ENCODE assay signal across 8 mouse cellular contexts in the genomic region with DNA sequence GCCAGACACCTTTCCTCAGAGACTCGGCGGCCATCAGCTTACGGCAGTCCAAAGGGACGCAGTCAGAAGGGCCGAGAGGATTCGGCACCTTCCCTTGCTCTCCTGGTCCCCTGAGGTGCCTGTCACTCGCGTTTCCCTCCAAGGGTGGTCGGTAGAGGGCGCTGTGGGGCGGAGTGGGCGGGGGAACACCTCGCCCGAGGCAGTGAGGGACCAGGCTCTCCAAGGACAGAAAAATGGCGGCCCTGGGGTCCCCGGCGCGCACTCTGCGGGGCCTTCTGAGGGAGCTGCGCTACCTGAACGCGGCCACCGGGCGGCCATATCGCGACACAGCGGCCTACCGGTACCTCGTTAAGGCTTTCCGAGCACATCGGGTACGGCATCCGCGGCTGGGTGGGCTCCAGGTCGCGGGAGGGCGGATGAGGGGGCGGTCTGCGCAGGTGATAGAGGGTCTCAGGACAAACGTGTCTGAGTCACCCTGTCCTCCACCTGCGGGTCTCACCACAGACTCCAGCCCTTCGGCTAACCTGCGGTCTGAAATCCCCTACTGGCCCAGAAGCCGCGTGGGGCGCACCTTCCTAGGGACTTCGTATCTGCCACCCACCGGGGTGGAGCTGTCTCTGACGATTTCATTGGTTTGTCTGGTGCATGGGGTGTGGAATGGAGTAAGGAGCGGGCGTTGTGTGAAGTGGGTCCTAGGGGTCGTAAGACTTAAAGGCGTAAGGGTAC. TPM values are rescaled to one million over a fixed set of nuclear protein-coding genes. Genes with fewer than 3 reads are reported as not detected.
DNase-seq lines count a peak whose midpoint lies in the region; ATAC-seq lines count a peak whose summit lies in the region.

No protein-coding gene starts in this region.

- peak; percentile 100 for DNase-seq in adrenal gland, postnatal 14 days
- peak; percentile 99 for DNase-seq in embryonic facial prominence, embryonic 10.5 days (ENCODE audit: low spot score)
- peak; percentile 94 for DNase-seq in kidney, adult 11 months
- peak; percentile 99 for DNase-seq in left cerebral cortex, postnatal 4 days
- peak; percentile 100 for DNase-seq in midbrain, embryonic 11.5 days (ENCODE audit: low spot score, missing footprints)
- DNase-seq in right cerebral cortex, postnatal 4 days = peak; percentile 100
- DNase-seq in yolk sac, embryonic 10.5 days (ENCODE audit: low spot score) = peak; percentile 97

- ATAC-seq in granulocyte monocyte progenitor cell, adult 5-6 weeks (replicated peaks; ENCODE audit: poor library complexity, severe bottlenecking) = peak; percentile 59
- ATAC-seq in midbrain, embryonic 11.5 days (ENCODE audit: low FRiP score) = peak; percentile 75

- peak overlapping the region; percentile 97 for H3K27ac ChIP-seq in embryonic facial prominence, embryonic 10.5 days (replicated peaks)
- peak overlapping the region; percentile 71 for H3K27ac ChIP-seq in midbrain, embryonic 11.5 days (ENCODE audit: low read depth, low read length)

- H3K4me3 ChIP-seq in embryonic facial prominence, embryonic 10.5 days = peak overlapping the region; percentile 90
- H3K4me3 ChIP-seq in midbrain, embryonic 11.5 days (ENCODE audit: low read depth, low read length) = peak overlapping the region; percentile 76

- WGBS in embryonic facial prominence, embryonic 10.5 days = under 1% methylated on average over 53 of the region's 53 CpGs
- WGBS in midbrain, embryonic 11.5 days = under 1% methylated on average over 52 of the region's 53 CpGs

- H3K27me3 ChIP-seq in embryonic facial prominence, embryonic 10.5 days (replicated peaks; ENCODE audit: low read depth, poor library complexity, severe bottlenecking) = no peaks in the 10 kb centered on the region
- no peaks in the 10 kb centered on the region for H3K27me3 ChIP-seq in midbrain, embryonic 11.5 days (ENCODE audit: control insufficient read depth, insufficient read depth, low read length)

- H3K9me3 ChIP-seq in embryonic facial prominence, embryonic 10.5 days = no peaks in the 10 kb centered on the region
- no peaks in the 10 kb centered on the region for H3K9me3 ChIP-seq in midbrain, embryonic 11.5 days (ENCODE audit: control insufficient read depth, low read length)

- intact Hi-C loops in left cerebral cortex, postnatal 4 days (cut with DNase I) = loop anchor here (2.0 kb wide), 1 partner anchor 16 kb away; the partner anchor contains the start of gene Luc7l2

- H3K36me3 ChIP-seq in embryonic facial prominence, embryonic 10.5 days (replicated peaks) = peaks cover 9% of the 10 kb centered on the region
- no peaks in the 10 kb centered on the region for H3K36me3 ChIP-seq in midbrain, embryonic 11.5 days (ENCODE audit: control insufficient read depth, insufficient read depth, low read length)

- peak overlapping the region; percentile 56 for H3K4me2 ChIP-seq in midbrain, embryonic 11.5 days

- H3K9ac ChIP-seq in midbrain, embryonic 11.5 days (ENCODE audit: low read length) = peak overlapping the region; percentile 88

- H3K4me1 ChIP-seq in embryonic facial prominence, embryonic 10.5 days = peaks cover 23% of the 10 kb centered on the region
- H3K4me1 ChIP-seq in midbrain, embryonic 11.5 days (ENCODE audit: control insufficient read depth, insufficient read depth, low read length) = peaks cover 5% of the 10 kb centered on the region; the same call in 1 of the 2 replicates

RNA-seq across cellular contexts. Expression of gene Fmc1, which starts 1.5 kb away (rescaled TPM):
- total RNA-seq in adrenal gland, postnatal 14 days (2021) = 174 and 186 TPM in 2 replicates
- polyA plus RNA-seq in embryonic facial prominence, embryonic 10.5 days (2016; fragmentation: Nextera tagmentation; extraction: Ambion mirVana) = 97.6 and 102 TPM in 2 replicates
- total RNA-seq in granulocyte monocyte progenitor cell, adult 5-6 weeks (2014; fragmentation: Nextera tagmentation) = 128 and 160 TPM in 2 replicates
- 61.3 and 84.4 TPM in 2 replicates for total RNA-seq in granulocyte monocyte progenitor cell, adult 5-6 weeks (2017)
- total RNA-seq in left cerebral cortex, postnatal 4 days (2021) = 10 to 100 TPM; 49.6 to 52.0 TPM
- polyA plus RNA-seq in midbrain, embryonic 11.5 days (2014; fragmentation: Nextera tagmentation; extraction: Ambion mirVana) = 128 and 131 TPM in 2 replicates

RNA-seq across cellular contexts. Expression of gene Luc7l2, which starts 16.3 kb away (rescaled TPM):
- total RNA-seq in adrenal gland, postnatal 14 days (2021) = 154 and 173 TPM in 2 replicates
- 36.4 and 38.4 TPM in 2 replicates for polyA plus RNA-seq in embryonic facial prominence, embryonic 10.5 days (2016; fragmentation: Nextera tagmentation; extraction: Ambion mirVana)
- total RNA-seq in granulocyte monocyte progenitor cell, adult 5-6 weeks (2014; fragmentation: Nextera tagmentation) = 176 TPM in 2 replicates
- total RNA-seq in granulocyte monocyte progenitor cell, adult 5-6 weeks (2017) = 185 and 219 TPM in 2 replicates
- total RNA-seq in left cerebral cortex, postnatal 4 days (2021) = 100 to 1,000 TPM; 182 TPM
- 34.7 and 40.4 TPM in 2 replicates for polyA plus RNA-seq in midbrain, embryonic 11.5 days (2014; fragmentation: Nextera tagmentation; extraction: Ambion mirVana)

Comparison
In these comparisons a context has a peak if more than half of its experiments do, and no peak if none do; other contexts are left out.
1. Peak in every context shown above with its lines: DNase-seq, ATAC-seq, H3K4me3 ChIP-seq and H3K27ac ChIP-seq.